Mouse (Mus musculus) heart, postnatal 0 days (tissue): ENCODE data around the gene Erbb4. TPM values are rescaled to one million over a fixed set of nuclear protein-coding genes. Genes with fewer than 3 reads are reported as not detected.

ENCODE experiments used
- ATAC-seq: fragments of 200-750 bp; cut with Nextera tagmentation; 2 replicates; pipeline ENCODE4 v1.8.0; 2017; ENCODE audit warnings: low read depth, moderate number of reproducible peaks, moderate library complexity; ENCODE audit not compliant: insufficient read depth
- DNase-seq: peaks from one replicate; pipeline ENCODE4 v3.0.0-alpha.2; 2016; ENCODE audit warnings: low spot score
- H3K27ac ChIP-seq: fragments of 300-500 bp; sonication (generic); 2 replicates; pipeline ENCODE4 v1.5.1; 2014; ENCODE audit warnings: low read depth, mild to moderate bottlenecking
- H3K27me3 ChIP-seq: fragments of 300-500 bp; sonication (generic); 2 replicates; pipeline ENCODE4 v1.6.1; 2014; ENCODE audit warnings: low read length, mixed read lengths; ENCODE audit not compliant: control insufficient read depth, insufficient read depth
- H3K36me3 ChIP-seq: fragments of 300-500 bp; sonication (generic); replicated peaks from 2 replicates; pipeline ENCODE4 v1.6.1; 2014; ENCODE audit warnings: low read length, mixed read lengths; ENCODE audit not compliant: control insufficient read depth, insufficient read depth
- H3K4me1 ChIP-seq: fragments of 300-500 bp; sonication (generic); 2 replicates; pipeline ENCODE4 v1.6.1; 2014; ENCODE audit warnings: antibody characterized with exemption; ENCODE audit not compliant: control insufficient read depth, insufficient read depth
- H3K4me2 ChIP-seq: fragments of 300-500 bp; sonication (generic); 2 replicates; pipeline ENCODE4 v1.6.1; 2014; ENCODE audit warnings: low read depth, mild to moderate bottlenecking, low read length, moderate library complexity
- H3K4me3 ChIP-seq: fragments of 300-500 bp; sonication (generic); 2 replicates; pipeline ENCODE4 v1.5.1; 2014; ENCODE audit warnings: low read depth, low read length
- H3K9ac ChIP-seq: fragments of 300-500 bp; sonication (generic); replicated peaks from 2 replicates; pipeline ENCODE4 v1.6.1; 2014; ENCODE audit warnings: low read depth, low read length, mixed read lengths
- H3K9me3 ChIP-seq: fragments of 300-500 bp; sonication (generic); replicated peaks from 2 replicates; pipeline ENCODE4 v1.6.1; 2016; ENCODE audit warnings: low read length; ENCODE audit not compliant: control insufficient read depth
- CTCF ChIP-seq: IDR thresholded peaks from 2 replicates; pipeline ENCODE4 v1.5.1; 2016; ENCODE audit warnings: antibody characterized with exemption, control low read depth, low read depth
- EP300 ChIP-seq: IDR thresholded peaks from 2 replicates; pipeline ENCODE4 v1.6.1; 2016; ENCODE audit warnings: antibody characterized with exemption, low read depth
- WGBS: fragments of 180-500 bp; shearing (Covaris S2); extraction: QIAGEN DNeasy Blood & Tissue Kit; methylation state at CpG from one replicate; pipeline ENCODE4 v1.1.7; 2014; 5-methylcytosine and 5-hydroxymethylcytosine counted together
- polyA plus RNA-seq: library from polyadenylated mRNA; unstranded; fragments of >200 nt; fragmentation: Nextera tagmentation; extraction: Ambion mirVana; gene quantifications from 2 replicates; pipeline ENCODE4 v1.2.1, GENCODE M21; 2015
- total RNA-seq: library from RNA; depleted of rRNA; stranded (reverse); fragments of >200 nt; gene quantifications from 2 replicates; pipeline ENCODE4 v1.2.3, GENCODE M21; 2014; ENCODE audit warnings: low replicate concordance

The Erbb4 gene
- total and polyA plus RNA-seq, 2 experiments from 2014 or later, result 3.8 to 20.0 TPM

DNA sequence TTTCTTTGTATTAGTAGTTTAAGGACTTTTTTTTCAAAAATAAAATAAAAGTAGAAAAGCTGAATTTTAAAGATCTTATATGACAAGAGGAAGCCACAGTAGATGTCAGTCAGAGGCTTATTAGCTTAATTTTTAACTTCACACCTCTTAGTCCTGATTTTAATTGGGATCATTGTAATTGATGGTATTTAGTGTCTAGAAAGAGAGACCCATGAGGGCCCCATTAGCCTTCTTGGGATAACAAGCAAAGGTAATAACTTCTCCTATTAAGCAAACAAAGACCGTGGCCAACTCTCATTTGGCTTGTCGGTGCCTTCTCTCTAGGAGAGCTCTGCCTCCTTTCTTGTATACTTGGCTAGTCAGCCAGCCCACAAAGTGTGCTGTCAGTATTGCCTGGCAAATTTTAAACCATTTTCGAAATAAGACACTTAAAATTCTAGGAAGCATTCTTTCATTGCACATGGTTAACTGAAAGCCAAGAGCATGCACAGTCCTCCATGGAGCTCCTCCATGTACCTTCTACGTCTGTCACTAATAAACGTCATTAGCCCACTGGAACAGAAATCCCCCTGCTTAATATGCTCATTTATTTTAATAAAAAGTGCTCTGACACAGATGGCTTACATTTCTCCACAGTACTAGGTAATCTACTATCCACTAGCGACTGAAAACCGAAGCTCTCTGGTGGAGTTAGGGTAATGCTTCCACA is 1001.9 kb downstream of the Erbb4 start:
- no peak for TF ChIP-seq EP300
- TF ChIP-seq CTCF, result no peak
- DNase-seq (no peak), ATAC-seq (no peak)
- no peak overlapping the region for H3K27ac ChIP-seq
- H3K27me3 ChIP-seq, result no peaks in the 10 kb centered on the region
- H3K4me2 ChIP-seq, result no peak overlapping the region
- WGBS, result 75% methylated on average over 7 of the region's 7 CpGs
- H3K4me3 ChIP-seq, result no peak overlapping the region
- no peaks in the 10 kb centered on the region for H3K36me3 ChIP-seq
- no peaks in the 10 kb centered on the region for H3K9me3 ChIP-seq
- no peak overlapping the region for H3K9ac ChIP-seq
- H3K4me1 ChIP-seq, result no peaks in the 10 kb centered on the region

GRCm38 (mm10) chr1:68089623-68090022 is 1018.2 kb downstream of the Erbb4 start:
- H3K4me3 ChIP-seq, result no peak overlapping the region
- H3K4me1 ChIP-seq, result no peaks in the 10 kb centered on the region
- ATAC-seq, result no peak

GRCm38 (mm10) chr1:68056494-68056893 is 1051.4 kb downstream of the Erbb4 start:
- H3K27me3 ChIP-seq, result no peaks in the 10 kb centered on the region
- H3K4me3 ChIP-seq, result no peak overlapping the region
- no peaks in the 10 kb centered on the region for H3K4me1 ChIP-seq
- ATAC-seq (no peak), DNase-seq (no peak)
- H3K4me2 ChIP-seq, result no peak overlapping the region
- H3K27ac ChIP-seq, result no peak overlapping the region
- H3K9ac ChIP-seq, result no peak overlapping the region
- H3K36me3 ChIP-seq, result no peaks in the 10 kb centered on the region
- TF ChIP-seq CTCF, result no peak
- TF ChIP-seq EP300, result no peak
- H3K9me3 ChIP-seq, result no peaks in the 10 kb centered on the region
- WGBS, result 71% methylated on average over 4 of the region's 4 CpGs

More at GRCm38 (mm10) chr1:68089623-68090022, 1018.2 kb downstream of the Erbb4 start:
- no peak for TF ChIP-seq CTCF
- no peak for TF ChIP-seq EP300
- no peaks in the 10 kb centered on the region for H3K27me3 ChIP-seq
- 72% methylated on average over 1 of the region's 1 CpGs for WGBS
- no peaks in the 10 kb centered on the region for H3K9me3 ChIP-seq
- H3K9ac ChIP-seq, result no peak overlapping the region
- DNase-seq, result no peak
- no peak overlapping the region for H3K4me2 ChIP-seq
- H3K27ac ChIP-seq, result no peak overlapping the region
- no peaks in the 10 kb centered on the region for H3K36me3 ChIP-seq

- TF ChIP-seq CTCF (no peak), EP300 (no peak)
- 75% methylated on average over 3 of the region's 3 CpGs for WGBS
- no peaks in the 10 kb centered on the region for H3K27me3 ChIP-seq
- H3K9ac ChIP-seq, result no peak overlapping the region
- H3K4me3 ChIP-seq, result no peak overlapping the region
- H3K4me2 ChIP-seq, result no peak overlapping the region
- ATAC-seq (no peak), DNase-seq (no peak)
- H3K27ac ChIP-seq, result no peak overlapping the region
- H3K9me3 ChIP-seq, result no peaks in the 10 kb centered on the region
- H3K4me1 ChIP-seq, result no peaks in the 10 kb centered on the region
- no peaks in the 10 kb centered on the region for H3K36me3 ChIP-seq
Observed at GRCm38 (mm10) chr1:68054715-68055114, 1053.1 kb downstream of the Erbb4 start.

- TF ChIP-seq CTCF (no peak), EP300 (no peak)
- Histone ChIP-seq H3K9ac (no peak overlapping the region), H3K36me3 (no peaks in the 10 kb centered on the region), H3K4me3 (no peak overlapping the region), H3K27ac (no peak overlapping the region), H3K4me1 (no peaks in the 10 kb centered on the region), H3K4me2 (no peak overlapping the region), H3K27me3 (no peaks in the 10 kb centered on the region), H3K9me3 (no peaks in the 10 kb centered on the region)
- ATAC-seq (no peak), DNase-seq (no peak)
- WGBS, result 55% methylated on average over 6 of the region's 6 CpGs
Observed at GRCm38 (mm10) chr1:68049856-68050255, 1058.0 kb downstream of the Erbb4 start.

- WGBS, result 22% methylated on average over 5 of the region's 5 CpGs
- TF ChIP-seq EP300, result no peak
- H3K4me3 ChIP-seq, result peak overlapping the region; percentile 42; the same call in 1 of the 2 replicates
Observed at GRCm38 (mm10) chr1:68047139-68047538, 1060.7 kb downstream of the Erbb4 start.

More at GRCm38 (mm10) chr1:68047139-68047538, 1060.7 kb downstream of the Erbb4 start:
- Histone ChIP-seq H3K36me3 (no peaks in the 10 kb centered on the region), H3K9me3 (no peaks in the 10 kb centered on the region), H3K9ac (no peak overlapping the region), H3K4me1 (no peaks in the 10 kb centered on the region), H3K4me2 (peak overlapping the region; percentile 60), H3K27me3 (no peaks in the 10 kb centered on the region), H3K27ac (no peak overlapping the region)
- no peak for ATAC-seq
- no peak for DNase-seq
